Mouse (Mus musculus): ENCODE data around the gene Foxp1.

DNA sequence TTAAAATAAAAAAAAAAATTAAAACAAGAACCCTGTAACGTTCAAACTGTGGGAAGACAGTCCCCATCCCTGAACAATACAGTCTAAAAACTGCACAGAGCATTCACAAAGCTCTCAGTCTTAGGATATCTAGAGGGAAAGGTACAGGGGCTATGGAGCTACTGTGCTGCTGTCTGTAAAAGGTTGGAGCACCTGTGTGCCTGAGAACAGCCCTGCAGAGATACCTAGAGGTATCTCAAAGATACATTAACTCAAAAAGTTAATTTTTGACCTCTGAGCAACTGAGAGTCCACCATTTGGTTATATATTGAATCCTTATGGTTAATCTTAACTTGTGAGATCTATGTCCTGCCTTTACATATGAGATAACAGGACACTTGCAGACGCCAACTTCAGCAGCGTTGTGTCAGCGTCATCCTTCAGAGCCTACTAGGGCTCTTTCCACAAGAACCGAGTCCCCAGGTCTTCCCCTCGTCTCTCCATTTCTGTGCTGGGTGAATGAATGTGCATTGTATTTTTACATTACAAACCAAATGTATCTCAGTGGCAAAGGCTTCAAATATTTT, 30.5 kb downstream of the Foxp1 start:
- TF ChIP-seq EP300 (IDR thresholded peaks at IDR 0.05; ENCODE audit: low read depth) (no peak), CTCF (IDR thresholded peaks at IDR 0.05; ENCODE audit: low read depth) (no peak)
